Mouse (Mus musculus): ENCODE results near the gene Pex26.

- TF ChIP-seq CTCF (IDR thresholded peaks at IDR 0.05; ENCODE audit: borderline replicate concordance, insufficient read depth, low read length) (no peak), POLR2A (IDR thresholded peaks at IDR 0.05; ENCODE audit: low read depth, low read length) (no peak)
These were observed 45.0 kb upstream of the Pex26 start for GRCm38 (mm10) chr6:121138338-121139040.

Data from embryonic fibroblast, embryonic 13.5 days (primary cell).